Mouse (Mus musculus): ENCODE data around the gene Exosc5. TPM values are rescaled to one million over a fixed set of nuclear protein-coding genes. Genes with fewer than 3 reads are reported as not detected.

Gene Exosc5
- polyA plus RNA-seq, 1 experiment from 2014 or later: 49.2 TPM

DNA sequence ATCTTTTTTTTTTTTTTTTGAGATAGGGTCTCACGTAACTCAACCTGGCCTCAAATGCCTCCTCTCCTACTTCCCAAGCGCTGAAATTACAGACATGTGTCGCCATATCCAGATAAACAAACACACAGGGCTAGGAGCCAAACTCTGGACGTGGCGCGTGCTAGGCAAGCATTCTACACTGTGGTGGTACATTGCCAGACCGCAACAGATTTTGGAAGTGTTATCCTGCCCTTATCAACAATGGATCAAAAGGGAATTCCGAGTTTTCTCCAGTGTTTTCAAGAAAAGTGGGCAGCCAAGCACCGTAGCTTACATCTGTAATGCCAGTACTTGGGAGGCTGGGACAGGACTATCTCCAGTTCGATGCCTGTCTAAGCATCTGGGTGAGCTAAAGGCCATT, 1.2 kb upstream of the Exosc5 start:
- no peaks in the 10 kb centered on the region for H3K9me3 ChIP-seq (ENCODE audit: low read length)
- H3K4me1 ChIP-seq (ENCODE audit: insufficient read depth): peaks cover 23% of the 10 kb centered on the region
- peak overlapping the region; percentile 69 for H3K9ac ChIP-seq (replicated peaks)
- H3K4me3 ChIP-seq (ENCODE audit: low read depth, low read length): peak overlapping the region; percentile 79
- no peaks in the 10 kb centered on the region for H3K27me3 ChIP-seq (ENCODE audit: insufficient read depth, low read length)
- no peak for TF ChIP-seq CTCF (IDR thresholded peaks at IDR 0.05; ENCODE audit: low read depth)
- TF ChIP-seq EP300 (IDR thresholded peaks at IDR 0.05; ENCODE audit: low read depth): no peak
- peak overlapping the region; percentile 85 for H3K27ac ChIP-seq (ENCODE audit: low read depth)
- WGBS (ENCODE audit: insufficient replicate concordance): 27% methylated on average over 10 of the region's 10 CpGs
- DNase-seq: peak; percentile 65
- peak overlapping the region; percentile 96 for H3K4me2 ChIP-seq (ENCODE audit: low read depth, low read length)
- peaks cover 1% of the 10 kb centered on the region; the same call in 1 of the 2 replicates for H3K36me3 ChIP-seq (replicated peaks; ENCODE audit: insufficient read depth, low read length)
- ATAC-seq: 0 out of 2 replicates have a peak, but pooled peaks have one; percentile 11

DNA sequence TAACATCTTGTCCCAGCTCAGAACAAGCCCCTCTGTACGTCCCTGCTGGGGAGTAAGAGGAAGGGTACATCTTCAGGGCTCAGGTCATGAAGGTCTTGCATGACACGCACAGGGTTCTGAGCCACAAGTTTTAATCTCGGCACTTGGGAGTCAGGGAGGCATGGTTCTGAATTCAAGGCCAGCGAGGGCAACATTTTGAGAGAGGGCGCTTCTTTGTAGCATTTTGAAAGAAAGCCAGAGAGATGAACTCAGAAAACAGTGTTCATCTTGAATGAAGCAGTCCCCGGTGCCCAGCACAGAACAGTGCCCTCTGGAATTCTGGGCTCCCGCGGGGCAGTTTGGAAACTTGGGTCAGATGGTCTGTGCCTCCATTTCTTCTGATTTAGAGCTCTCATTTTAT, 7.4 kb downstream of the Exosc5 start:
- H3K27me3 ChIP-seq (ENCODE audit: insufficient read depth, low read length): no peaks in the 10 kb centered on the region
- 87% methylated on average over 8 of the region's 8 CpGs for WGBS (ENCODE audit: insufficient replicate concordance)

DNA sequence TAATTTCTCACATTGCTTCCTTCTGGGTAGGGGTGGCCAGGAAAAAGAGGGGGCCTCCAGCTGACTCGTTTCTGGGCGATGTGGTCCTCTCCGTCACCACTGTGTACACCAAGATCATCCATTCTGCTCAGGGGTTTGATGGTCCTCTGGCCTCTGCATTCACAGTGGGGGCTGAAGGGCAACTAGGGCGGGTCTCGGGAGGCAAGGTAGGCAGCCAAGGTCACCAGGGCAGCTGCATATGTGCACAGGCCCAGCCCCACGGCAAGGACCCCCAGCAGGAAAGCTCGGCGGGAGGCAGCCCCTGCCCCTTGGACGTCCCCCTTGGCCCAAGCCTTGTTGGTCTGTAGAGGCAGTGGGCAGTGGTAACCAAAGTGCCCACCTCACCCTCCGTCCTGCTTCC, 10.2 kb downstream of the Exosc5 start:
- 81% methylated on average over 10 of the region's 10 CpGs for WGBS (ENCODE audit: insufficient replicate concordance)
- TF ChIP-seq EP300 (IDR thresholded peaks at IDR 0.05; ENCODE audit: low read depth) (no peak), CTCF (IDR thresholded peaks at IDR 0.05; ENCODE audit: low read depth) (no peak)
- no peak overlapping the region for H3K4me3 ChIP-seq (ENCODE audit: low read depth, low read length)
- H3K27ac ChIP-seq (ENCODE audit: low read depth): no peak overlapping the region
- no peak overlapping the region for H3K9ac ChIP-seq (replicated peaks)
- no peaks in the 10 kb centered on the region for H3K4me1 ChIP-seq (ENCODE audit: insufficient read depth)
- no peak for DNase-seq
- peaks cover 35% of the 10 kb centered on the region for H3K36me3 ChIP-seq (replicated peaks; ENCODE audit: insufficient read depth, low read length)
- no peaks in the 10 kb centered on the region; the same call in 1 of the 2 replicates for H3K27me3 ChIP-seq (ENCODE audit: insufficient read depth, low read length)
- no peak for ATAC-seq
- no peak overlapping the region for H3K4me2 ChIP-seq (ENCODE audit: low read depth, low read length)
- no peaks in the 10 kb centered on the region for H3K9me3 ChIP-seq (ENCODE audit: low read length)

More for the DNA sequence above, 7.4 kb downstream of the Exosc5 start:
- Histone ChIP-seq H3K9ac (replicated peaks) (no peak overlapping the region), H3K36me3 (replicated peaks; ENCODE audit: insufficient read depth, low read length) (peaks cover 40% of the 10 kb centered on the region), H3K4me2 (ENCODE audit: low read depth, low read length) (no peak overlapping the region), H3K4me3 (ENCODE audit: low read depth, low read length) (no peak overlapping the region), H3K9me3 (ENCODE audit: low read length) (no peaks in the 10 kb centered on the region), H3K27ac (ENCODE audit: low read depth) (no peak overlapping the region), H3K4me1 (ENCODE audit: insufficient read depth) (no peaks in the 10 kb centered on the region)
- TF ChIP-seq EP300 (IDR thresholded peaks at IDR 0.05; ENCODE audit: low read depth): no peak
- no peak for ATAC-seq
- DNase-seq: no peak

DNA sequence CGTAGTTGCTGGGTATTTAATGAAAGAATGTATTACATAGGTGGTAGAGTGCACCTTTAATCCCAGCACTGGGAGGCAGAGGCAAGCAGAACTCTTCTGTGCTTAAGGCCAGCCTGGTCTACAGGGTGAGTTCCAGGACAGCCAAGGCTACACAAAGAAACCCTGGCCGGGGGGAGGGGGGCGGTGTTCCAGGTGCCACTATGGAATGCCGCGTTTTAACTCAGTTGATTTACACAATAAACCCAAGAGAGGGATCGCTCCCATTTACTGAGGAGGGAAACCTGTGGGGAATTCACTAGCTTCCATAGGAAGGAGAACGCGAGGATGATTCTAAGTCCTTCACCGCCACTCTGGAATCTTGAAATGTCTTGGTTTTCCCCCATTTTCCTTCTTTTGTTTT, 10.7 kb downstream of the Exosc5 start:
- Histone ChIP-seq H3K27me3 (ENCODE audit: insufficient read depth, low read length) (no peaks in the 10 kb centered on the region; the same call in 1 of the 2 replicates), H3K9ac (replicated peaks) (no peak overlapping the region), H3K27ac (ENCODE audit: low read depth) (no peak overlapping the region), H3K4me2 (ENCODE audit: low read depth, low read length) (no peak overlapping the region), H3K4me1 (ENCODE audit: insufficient read depth) (peaks cover 1% of the 10 kb centered on the region; the same call in 1 of the 2 replicates), H3K4me3 (ENCODE audit: low read depth, low read length) (no peak overlapping the region), H3K36me3 (replicated peaks; ENCODE audit: insufficient read depth, low read length) (peaks cover 31% of the 10 kb centered on the region), H3K9me3 (ENCODE audit: low read length) (no peaks in the 10 kb centered on the region)
- ATAC-seq (no peak), DNase-seq (no peak)
- TF ChIP-seq CTCF (IDR thresholded peaks at IDR 0.05; ENCODE audit: low read depth) (no peak), EP300 (IDR thresholded peaks at IDR 0.05; ENCODE audit: low read depth) (no peak)
- 82% methylated on average over 9 of the region's 9 CpGs for WGBS (ENCODE audit: insufficient replicate concordance)

DNA sequence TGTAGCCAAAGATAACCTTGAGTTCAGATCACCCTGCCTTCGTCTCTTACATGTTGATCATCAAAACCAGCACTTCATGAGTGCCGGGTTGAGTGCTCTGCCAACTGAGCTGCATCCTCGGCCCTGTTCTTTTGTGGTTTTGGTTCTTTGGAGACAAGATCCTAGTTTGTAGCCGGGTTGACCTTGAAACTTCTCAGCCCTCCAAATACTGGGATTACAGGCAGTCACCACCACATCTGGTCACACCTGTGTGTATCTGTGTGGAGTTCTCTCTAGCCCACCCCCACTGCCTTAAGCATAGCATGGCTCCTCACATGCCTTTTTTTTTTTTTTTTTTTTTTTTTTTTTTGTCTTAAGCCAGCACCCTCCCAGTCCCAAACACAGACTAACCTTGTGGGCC, 11.1 kb downstream of the Exosc5 start:
- no peak for ATAC-seq

DNA sequence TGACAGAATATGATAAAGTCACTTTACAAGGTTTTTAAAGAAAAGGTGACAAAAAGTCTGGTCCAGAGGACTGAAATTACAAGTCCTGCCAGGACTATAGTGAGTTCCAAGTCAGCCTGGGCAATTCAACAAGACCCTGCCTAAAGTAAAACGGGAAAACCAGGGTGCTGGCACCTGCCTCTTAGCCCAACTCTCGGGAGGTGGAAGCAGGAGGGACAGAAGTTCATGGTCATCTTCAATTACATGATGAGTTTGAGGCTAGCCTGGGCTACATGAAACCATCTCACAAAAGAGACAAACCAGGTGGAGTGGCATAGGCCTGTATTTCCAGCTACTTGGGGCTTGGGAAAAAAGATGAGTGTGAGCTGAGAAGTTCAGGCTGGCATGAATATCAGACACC, 12.7 kb downstream of the Exosc5 start:
- H3K27ac ChIP-seq (ENCODE audit: low read depth): no peak overlapping the region
- peaks cover 7% of the 10 kb centered on the region; the same call in 1 of the 2 replicates for H3K4me1 ChIP-seq (ENCODE audit: insufficient read depth)
- H3K9ac ChIP-seq (replicated peaks): no peak overlapping the region
- no peak for TF ChIP-seq CTCF (IDR thresholded peaks at IDR 0.05; ENCODE audit: low read depth)
- TF ChIP-seq EP300 (IDR thresholded peaks at IDR 0.05; ENCODE audit: low read depth): no peak
- 74% methylated on average over 2 of the region's 2 CpGs for WGBS (ENCODE audit: insufficient replicate concordance)
- H3K27me3 ChIP-seq (ENCODE audit: insufficient read depth, low read length): peaks cover 9% of the 10 kb centered on the region
- H3K36me3 ChIP-seq (replicated peaks; ENCODE audit: insufficient read depth, low read length): peaks cover 16% of the 10 kb centered on the region
- H3K4me2 ChIP-seq (ENCODE audit: low read depth, low read length): no peak overlapping the region
- ATAC-seq: no peak
- no peak for DNase-seq
- no peaks in the 10 kb centered on the region for H3K9me3 ChIP-seq (ENCODE audit: low read length)
- no peak overlapping the region for H3K4me3 ChIP-seq (ENCODE audit: low read depth, low read length)

More for the DNA sequence above, 11.1 kb downstream of the Exosc5 start:
- no peak overlapping the region for H3K4me2 ChIP-seq (ENCODE audit: low read depth, low read length)
- no peak for TF ChIP-seq EP300 (IDR thresholded peaks at IDR 0.05; ENCODE audit: low read depth)
- no peak for TF ChIP-seq CTCF (IDR thresholded peaks at IDR 0.05; ENCODE audit: low read depth)
- H3K27me3 ChIP-seq (ENCODE audit: insufficient read depth, low read length): peaks cover 3% of the 10 kb centered on the region; the same call in 1 of the 2 replicates
- H3K27ac ChIP-seq (ENCODE audit: low read depth): no peak overlapping the region
- no peak overlapping the region for H3K4me3 ChIP-seq (ENCODE audit: low read depth, low read length)
- H3K9ac ChIP-seq (replicated peaks): no peak overlapping the region
- H3K9me3 ChIP-seq (ENCODE audit: low read length): no peaks in the 10 kb centered on the region
- 81% methylated on average over 4 of the region's 4 CpGs for WGBS (ENCODE audit: insufficient replicate concordance)
- peaks cover 6% of the 10 kb centered on the region; the same call in 1 of the 2 replicates for H3K4me1 ChIP-seq (ENCODE audit: insufficient read depth)
- peaks cover 27% of the 10 kb centered on the region for H3K36me3 ChIP-seq (replicated peaks; ENCODE audit: insufficient read depth, low read length)
- no peak for DNase-seq

All from liver, postnatal 0 days (tissue).